Mouse (Mus musculus) heart, postnatal 0 days (tissue): ENCODE results near the gene Cd22. TPM values are rescaled to one million over a fixed set of nuclear protein-coding genes. Genes with fewer than 3 reads are reported as not detected.
A peak's percentile ranks its signal among the peaks of the same experiment; 100 is the strongest.

Experiments used
- ATAC-seq: fragments of 200-750 bp; cut with Nextera tagmentation; 2 replicates; pipeline ENCODE4 v1.8.0; 2017; ENCODE audit warnings: low read depth, moderate number of reproducible peaks, moderate library complexity; ENCODE audit not compliant: insufficient read depth
- DNase-seq: peaks from one replicate; pipeline ENCODE4 v3.0.0-alpha.2; 2016; ENCODE audit warnings: low spot score
- H3K27ac ChIP-seq: fragments of 300-500 bp; sonication (generic); 2 replicates; pipeline ENCODE4 v1.5.1; 2014; ENCODE audit warnings: low read depth, mild to moderate bottlenecking
- H3K27me3 ChIP-seq: fragments of 300-500 bp; sonication (generic); 2 replicates; pipeline ENCODE4 v1.6.1; 2014; ENCODE audit warnings: low read length, mixed read lengths; ENCODE audit not compliant: control insufficient read depth, insufficient read depth
- H3K36me3 ChIP-seq: fragments of 300-500 bp; sonication (generic); replicated peaks from 2 replicates; pipeline ENCODE4 v1.6.1; 2014; ENCODE audit warnings: low read length, mixed read lengths; ENCODE audit not compliant: control insufficient read depth, insufficient read depth
- H3K4me1 ChIP-seq: fragments of 300-500 bp; sonication (generic); 2 replicates; pipeline ENCODE4 v1.6.1; 2014; ENCODE audit warnings: antibody characterized with exemption; ENCODE audit not compliant: control insufficient read depth, insufficient read depth
- H3K4me2 ChIP-seq: fragments of 300-500 bp; sonication (generic); 2 replicates; pipeline ENCODE4 v1.6.1; 2014; ENCODE audit warnings: low read depth, mild to moderate bottlenecking, low read length, moderate library complexity
- H3K4me3 ChIP-seq: fragments of 300-500 bp; sonication (generic); 2 replicates; pipeline ENCODE4 v1.5.1; 2014; ENCODE audit warnings: low read depth, low read length
- H3K9ac ChIP-seq: fragments of 300-500 bp; sonication (generic); replicated peaks from 2 replicates; pipeline ENCODE4 v1.6.1; 2014; ENCODE audit warnings: low read depth, low read length, mixed read lengths
- H3K9me3 ChIP-seq: fragments of 300-500 bp; sonication (generic); replicated peaks from 2 replicates; pipeline ENCODE4 v1.6.1; 2016; ENCODE audit warnings: low read length; ENCODE audit not compliant: control insufficient read depth
- CTCF ChIP-seq: IDR thresholded peaks from 2 replicates; pipeline ENCODE4 v1.5.1; 2016; ENCODE audit warnings: antibody characterized with exemption, control low read depth, low read depth
- EP300 ChIP-seq: IDR thresholded peaks from 2 replicates; pipeline ENCODE4 v1.6.1; 2016; ENCODE audit warnings: antibody characterized with exemption, low read depth
- WGBS: fragments of 180-500 bp; shearing (Covaris S2); extraction: QIAGEN DNeasy Blood & Tissue Kit; methylation state at CpG from one replicate; pipeline ENCODE4 v1.1.7; 2014; 5-methylcytosine and 5-hydroxymethylcytosine counted together
- polyA plus RNA-seq: library from polyadenylated mRNA; unstranded; fragments of >200 nt; fragmentation: Nextera tagmentation; extraction: Ambion mirVana; gene quantifications from 2 replicates; pipeline ENCODE4 v1.2.1, GENCODE M21; 2015
- total RNA-seq: library from RNA; depleted of rRNA; stranded (reverse); fragments of >200 nt; gene quantifications from 2 replicates; pipeline ENCODE4 v1.2.3, GENCODE M21; 2014; ENCODE audit warnings: low replicate concordance

Gene Cd22
- total and polyA plus RNA-seq, 2 experiments from 2014 or later, result 0.08 TPM; not detected in 1

DNA sequence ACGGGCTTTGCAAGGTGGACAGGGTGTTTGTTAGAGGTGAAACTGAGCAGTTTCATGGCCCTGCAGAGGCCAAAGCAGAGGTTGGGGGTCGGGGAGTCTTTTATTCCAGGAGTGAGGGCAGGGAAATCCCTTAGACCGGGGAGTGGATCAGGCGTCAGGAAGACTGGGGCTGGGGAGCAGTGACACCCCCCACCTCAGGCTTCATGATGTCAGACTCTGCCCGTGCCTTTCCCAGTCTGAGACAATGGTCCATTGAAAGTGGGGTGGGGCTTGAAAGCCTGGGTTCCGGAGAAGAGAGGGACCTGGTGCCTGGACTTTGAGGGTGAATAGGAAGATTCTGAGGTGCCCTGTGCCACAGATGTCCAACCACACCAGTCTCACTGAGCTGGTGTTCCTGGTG lies 36.6 kb upstream of the Cd22 start:
- Histone ChIP-seq H3K27ac (no peak overlapping the region), H3K36me3 (no peaks in the 10 kb centered on the region), H3K9ac (no peak overlapping the region), H3K27me3 (no peaks in the 10 kb centered on the region), H3K4me3 (no peak overlapping the region), H3K4me2 (no peak overlapping the region), H3K9me3 (no peaks in the 10 kb centered on the region), H3K4me1 (no peaks in the 10 kb centered on the region)
- ATAC-seq, result no peak
- TF ChIP-seq EP300 (no peak), CTCF (no peak)
- 39% methylated on average over 6 of the region's 6 CpGs for WGBS
- no peak for DNase-seq

- no peaks in the 10 kb centered on the region for H3K4me1 ChIP-seq
- 70% methylated on average over 8 of the region's 8 CpGs for WGBS
- no peak within 1 kb of the TSS for H3K9ac ChIP-seq
These were observed 34.6 kb upstream of the Cd22 start, which contains the start of gene Mag for GRCm38 (mm10) chr7:30914732-30915131. Gene Mag, minus strand, starts transcription at chr7:30914873.

DNA sequence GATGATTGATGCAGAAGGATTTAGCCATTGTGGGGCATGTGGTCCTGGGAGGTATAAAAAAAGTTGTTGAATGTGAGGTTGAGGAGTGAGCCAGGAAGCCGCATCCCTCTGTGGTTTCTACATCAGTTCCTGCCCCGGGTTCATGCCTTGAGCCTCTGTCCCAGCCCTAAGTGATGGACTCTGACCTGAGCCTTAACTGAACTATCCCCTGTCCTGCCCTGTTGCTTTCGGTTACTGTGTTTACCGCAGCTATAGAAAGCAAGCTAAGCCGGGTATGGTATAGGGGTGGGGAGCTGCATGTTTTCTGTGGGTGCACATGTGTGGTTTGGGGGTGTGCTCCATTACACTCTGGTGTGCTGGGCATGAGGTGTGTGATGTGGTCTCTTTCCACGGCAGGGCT lies 29.6 kb upstream of the Cd22 start:
- Histone ChIP-seq H3K9ac (no peak overlapping the region), H3K4me1 (0 out of 2 replicates have a peak, but pooled peaks cover 5% of the 10 kb centered on the region), H3K4me2 (no peak overlapping the region), H3K27ac (no peak overlapping the region), H3K4me3 (no peak overlapping the region), H3K9me3 (no peaks in the 10 kb centered on the region), H3K36me3 (no peaks in the 10 kb centered on the region), H3K27me3 (peaks cover 15% of the 10 kb centered on the region; the same call in 1 of the 2 replicates)
- 64% methylated on average over 6 of the region's 6 CpGs for WGBS
- no peak for DNase-seq
- TF ChIP-seq CTCF (no peak), EP300 (no peak)
- no peak for ATAC-seq

More at GRCm38 (mm10) chr7:30914732-30915131, 34.6 kb upstream of the Cd22 start, which contains the start of gene Mag:
- Histone ChIP-seq H3K27ac (no peak within 1 kb of the TSS), H3K9me3 (no peaks in the 10 kb centered on the region), H3K27me3 (no peaks in the 10 kb centered on the region), H3K36me3 (no peaks in the 10 kb centered on the region), H3K4me2 (no peak within 1 kb of the TSS), H3K4me3 (no peak within 1 kb of the TSS)
- TF ChIP-seq CTCF, result no peak
- no peak for TF ChIP-seq EP300
- ATAC-seq (no peak), DNase-seq (no peak)

DNA sequence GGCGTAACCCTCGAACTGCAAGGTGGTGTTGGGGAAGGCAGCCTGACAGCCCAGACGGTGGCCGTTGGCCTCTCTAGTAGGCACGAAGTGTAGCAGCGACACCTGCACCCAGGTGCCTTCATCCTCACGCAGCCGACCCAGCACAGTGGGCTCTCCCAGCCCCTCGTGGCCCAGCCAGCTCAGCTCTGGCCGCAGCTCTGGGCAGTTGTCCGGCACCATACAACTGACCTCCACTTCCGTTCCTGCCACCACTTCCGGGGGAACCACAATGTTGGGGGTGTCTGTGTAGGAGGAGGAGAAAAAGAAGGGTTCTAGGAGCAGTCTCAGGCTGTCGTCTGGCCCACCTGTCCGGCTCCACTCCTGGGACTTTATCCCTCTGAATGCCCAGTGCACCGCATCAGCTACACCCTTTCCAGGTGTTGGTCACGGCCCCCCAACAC lies 28.9 kb upstream of the Cd22 start:
- H3K9me3 ChIP-seq, result no peaks in the 10 kb centered on the region
- H3K4me2 ChIP-seq, result peak overlapping the region; percentile 34
- no peaks in the 10 kb centered on the region for H3K36me3 ChIP-seq
- DNase-seq, result no peak
- H3K27ac ChIP-seq, result no peak overlapping the region
- H3K4me3 ChIP-seq, result no peak overlapping the region
- peaks cover 15% of the 10 kb centered on the region; the same call in 1 of the 2 replicates for H3K27me3 ChIP-seq
- ATAC-seq, result no peak
- no peak overlapping the region for H3K9ac ChIP-seq
- no peak for TF ChIP-seq EP300
- no peak for TF ChIP-seq CTCF
- H3K4me1 ChIP-seq, result 0 out of 2 replicates have a peak, but pooled peaks cover 5% of the 10 kb centered on the region
- WGBS, result 28% methylated on average over 17 of the region's 17 CpGs

DNA sequence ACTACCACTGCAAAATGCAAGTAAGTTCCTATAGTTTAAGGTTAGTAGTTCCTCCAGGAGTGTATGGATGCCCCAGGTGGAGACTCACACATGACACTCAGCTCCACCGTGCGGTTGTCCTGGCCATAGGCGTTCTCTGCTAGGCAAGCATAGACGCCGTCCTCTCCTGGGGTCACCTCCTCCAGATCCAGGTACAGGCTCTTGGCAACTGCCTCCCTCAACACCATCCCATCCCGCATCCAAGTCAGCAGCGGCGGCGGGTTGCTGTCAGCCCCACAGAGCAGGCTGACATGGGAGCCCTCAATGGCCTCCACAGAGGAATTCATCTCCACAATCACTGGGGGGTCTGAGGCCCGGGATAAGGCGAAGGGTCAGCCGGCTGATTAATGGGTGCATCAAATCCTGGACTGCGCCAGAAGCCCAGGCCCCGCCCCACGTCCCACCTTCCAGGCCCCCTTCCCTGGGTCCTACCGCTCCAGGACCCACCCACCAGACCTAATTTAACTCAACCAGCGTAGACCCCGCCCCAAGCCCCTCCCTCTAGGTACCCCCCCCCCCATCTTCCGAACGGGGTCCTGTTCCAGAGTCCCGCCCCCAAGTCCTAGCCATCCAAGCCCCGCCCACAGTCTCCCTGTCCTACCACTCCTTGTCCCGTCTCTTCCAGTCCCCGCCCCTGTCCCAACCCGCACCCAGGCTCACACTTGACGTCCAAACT lies 28.3 kb upstream of the Cd22 start:
- H3K9me3 ChIP-seq, result no peaks in the 10 kb centered on the region
- TF ChIP-seq EP300, result no peak
- DNase-seq (no peak), ATAC-seq (no peak; the same call in 1 of the 2 replicates)
- no peaks in the 10 kb centered on the region for H3K36me3 ChIP-seq
- 0 out of 2 replicates have a peak, but pooled peaks cover 5% of the 10 kb centered on the region for H3K4me1 ChIP-seq
- WGBS, result 3% methylated on average over 25 of the region's 26 CpGs
- H3K4me2 ChIP-seq, result peak overlapping the region; percentile 34
- H3K27ac ChIP-seq, result no peak overlapping the region
- H3K9ac ChIP-seq, result no peak overlapping the region
- peaks cover 15% of the 10 kb centered on the region; the same call in 1 of the 2 replicates for H3K27me3 ChIP-seq
- H3K4me3 ChIP-seq, result no peak overlapping the region

- H3K4me3 ChIP-seq, result no peak overlapping the region
- no peak for ATAC-seq
- H3K9ac ChIP-seq, result no peak overlapping the region
- H3K4me1 ChIP-seq, result 0 out of 2 replicates have a peak, but pooled peaks cover 4% of the 10 kb centered on the region
- WGBS, result 41% methylated on average over 4 of the region's 4 CpGs
- peaks cover 16% of the 10 kb centered on the region; the same call in 1 of the 2 replicates for H3K27me3 ChIP-seq
- H3K27ac ChIP-seq, result no peak overlapping the region
- H3K36me3 ChIP-seq, result no peaks in the 10 kb centered on the region
- H3K4me2 ChIP-seq, result no peak overlapping the region
- no peak for DNase-seq
- H3K9me3 ChIP-seq, result no peaks in the 10 kb centered on the region
- no peak for TF ChIP-seq EP300
- peak; percentile 44 for TF ChIP-seq CTCF
These were observed 23.9 kb upstream of the Cd22 start for GRCm38 (mm10) chr7:30904042-30904441.
